Mouse (Mus musculus) stomach, embryonic 16.5 days (tissue): ENCODE results near the gene Gm14548. TPM values are rescaled to one million over a fixed set of nuclear protein-coding genes. Genes with fewer than 3 reads are reported as not detected.
"Not testable (repeated sequence)": the region's sequence is repeated elsewhere in the genome, so short reads cannot be mapped to it uniquely, and the experiment has no call there.

Source experiments
- ATAC-seq: fragments of 200-750 bp; cut with Nextera tagmentation; 2 replicates; pipeline ENCODE4 v1.8.0; 2017; ENCODE audit warnings: moderate number of reproducible peaks, moderate TSS enrichment; ENCODE audit not compliant: insufficient read depth, low FRiP score
- H3K27ac ChIP-seq: fragments of 300-500 bp; sonication (generic); 2 replicates; pipeline ENCODE4 v1.5.1; 2014; ENCODE audit warnings: low read length
- H3K27me3 ChIP-seq: fragments of 300-500 bp; sonication (generic); 2 replicates; pipeline ENCODE4 v1.6.1; 2014; ENCODE audit warnings: low read length, control low read depth, mixed read lengths; ENCODE audit not compliant: control insufficient read depth, insufficient read depth
- H3K36me3 ChIP-seq: fragments of 300-500 bp; sonication (generic); 2 replicates; pipeline ENCODE4 v1.6.1; 2014; ENCODE audit warnings: low read length; ENCODE audit not compliant: control insufficient read depth, insufficient read depth
- H3K4me1 ChIP-seq: fragments of 300-500 bp; sonication (generic); 2 replicates; pipeline ENCODE4 v1.6.1; 2014; ENCODE audit warnings: low read length, control low read depth, mixed read lengths; ENCODE audit not compliant: control insufficient read depth, insufficient read depth
- H3K4me2 ChIP-seq: fragments of 300-500 bp; sonication (generic); 2 replicates; pipeline ENCODE4 v1.6.1; 2014; ENCODE audit warnings: low read depth, low read length, mixed read lengths
- H3K4me3 ChIP-seq: fragments of 300-500 bp; sonication (generic); replicated peaks from 2 replicates; pipeline ENCODE4 v1.5.1; 2014; ENCODE audit warnings: mild to moderate bottlenecking, low read length
- H3K9ac ChIP-seq: fragments of 300-500 bp; sonication (generic); 2 replicates; pipeline ENCODE4 v1.6.1; 2014; ENCODE audit warnings: low read length
- H3K9me3 ChIP-seq: fragments of 300-500 bp; sonication (generic); replicated peaks from 2 replicates; pipeline ENCODE4 v1.6.1; 2016; ENCODE audit warnings: low read length, control low read depth; ENCODE audit not compliant: control insufficient read depth
- WGBS: fragments of 180-500 bp; shearing (Covaris S2); extraction: QIAGEN DNeasy Blood & Tissue Kit; methylation state at CpG from one replicate; pipeline ENCODE4 v1.1.7; 2014; 5-methylcytosine and 5-hydroxymethylcytosine counted together
- polyA plus RNA-seq: library from polyadenylated mRNA; unstranded; fragments of >200 nt; fragmentation: Nextera tagmentation; extraction: Ambion mirVana; gene quantifications from 2 replicates; pipeline ENCODE4 v1.2.1, GENCODE M21; 2015

Gene Gm14548
- polyA plus RNA-seq, 1 experiment from 2014 or later, result 1.4 TPM

GRCm38 (mm10) chr7:3837854-3838253 lies 60.1 kb downstream of the Gm14548 start:
- not testable (repeated sequence) for H3K4me2 ChIP-seq, ATAC-seq

More at GRCm38 (mm10) chr7:3837854-3838253, 60.1 kb downstream of the Gm14548 start:
- H3K27ac ChIP-seq, H3K27me3 ChIP-seq, H3K36me3 ChIP-seq, H3K4me1 ChIP-seq, H3K9ac ChIP-seq, H3K9me3 ChIP-seq, H3K4me3 ChIP-seq: not testable (repeated sequence)
- no CpG with 5 or more reads among the region's 1 CpGs for WGBS

Other genes with a start within 250 kb of the Gm14548 start
- 12.0 and 14.3 TPM in 2 replicates for gene Leng1, start 232.3 kb downstream of the Gm14548 start, polyA plus RNA-seq
- 76.9 and 96.7 TPM in 2 replicates for gene Tmc4, start 220.6 kb downstream of the Gm14548 start, polyA plus RNA-seq
- gene Tsen34, start 205.3 kb downstream of the Gm14548 start, polyA plus RNA-seq, result 184 and 194 TPM in 2 replicates
- gene Mboat7, start 204.6 kb downstream of the Gm14548 start, polyA plus RNA-seq, result 44.5 and 48.6 TPM in 2 replicates
- gene Rps9, start 194.1 kb downstream of the Gm14548 start, polyA plus RNA-seq, result 1,206 and 1,366 TPM in 2 replicates
- gene Pirb, start 177.7 kb downstream of the Gm14548 start, polyA plus RNA-seq, result 2.5 and 3.0 TPM in 2 replicates
- gene Gm15448, start 72.4 kb downstream of the Gm14548 start, polyA plus RNA-seq, result not detected in 2 replicates
- gene Pira2, start 53.1 kb downstream of the Gm14548 start, polyA plus RNA-seq, result 0.66 and 0.80 TPM in 2 replicates
- 0.59 and 1.1 TPM in 2 replicates for gene Lilra6, start 17.4 kb upstream of the Gm14548 start, polyA plus RNA-seq
- 1.8 and 2.1 TPM in 2 replicates for gene Lair1, start 165.1 kb upstream of the Gm14548 start, polyA plus RNA-seq
- 8.6 and 10.0 TPM in 2 replicates for gene Ttyh1, start 221.3 kb upstream of the Gm14548 start, polyA plus RNA-seq
- gene Leng8, start 238.9 kb upstream of the Gm14548 start, polyA plus RNA-seq, result 50.9 and 51.4 TPM in 2 replicates